Mouse (Mus musculus) T-helper 17 cell (primary cell): ENCODE data around the gene Htr5b.

Source experiments
- in situ Hi-C, 2 experiments: fragments of 300-600 bp; cut with MboI, MseI; formaldehyde crosslinking; loops; 1 replicate in 1 of 2; 2 replicates in 1 of 2; pipeline ENCODE4 v1.15.1; 2025; ENCODE audit warnings: high pct_unique_total_duplicates in 2 of 2

The Htr5b gene

DNA sequence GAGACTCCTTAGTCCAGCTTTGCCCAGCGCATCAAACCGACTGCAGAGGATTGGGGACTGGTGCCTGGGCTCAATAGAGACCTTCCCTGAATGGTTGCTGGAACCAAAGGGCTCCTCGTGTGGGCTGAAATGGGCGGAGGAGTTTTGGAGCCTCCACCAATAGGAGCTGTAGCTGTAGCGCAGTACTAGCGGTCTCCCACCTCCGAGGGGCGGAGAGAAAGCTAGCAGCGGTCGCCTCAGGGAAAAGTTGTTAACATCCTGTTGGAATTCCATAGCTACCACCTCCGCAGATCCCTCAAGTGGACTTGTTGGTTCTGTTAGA lies at the start of gene Htr5b:
Gene Htr5b (minus strand): TSS at position 67 of the 322 bp plus-strand sequence.
- in situ Hi-C loops = no loop called here

DNA sequence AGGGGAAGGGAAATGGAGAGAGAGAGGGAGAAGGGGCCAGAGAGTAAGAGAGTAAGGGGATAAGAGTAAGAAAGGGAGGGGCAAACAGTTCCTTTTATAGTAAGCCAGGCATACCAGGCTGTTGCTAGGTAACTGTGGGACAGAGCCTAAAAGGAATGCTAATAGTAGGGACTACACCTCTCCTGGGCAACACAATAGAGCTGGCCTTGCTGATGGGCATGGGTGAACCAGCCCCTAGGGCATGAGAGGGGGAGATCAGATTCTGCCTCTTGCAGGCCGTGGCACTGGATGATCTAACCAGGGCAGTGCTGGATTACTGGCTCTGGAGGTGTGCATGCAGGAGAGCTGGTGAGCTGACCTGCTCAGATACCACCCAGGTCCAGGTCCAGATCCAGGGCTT lies 49.2 kb upstream of the Htr5b start:
- in situ Hi-C loops = no loop called here

DNA sequence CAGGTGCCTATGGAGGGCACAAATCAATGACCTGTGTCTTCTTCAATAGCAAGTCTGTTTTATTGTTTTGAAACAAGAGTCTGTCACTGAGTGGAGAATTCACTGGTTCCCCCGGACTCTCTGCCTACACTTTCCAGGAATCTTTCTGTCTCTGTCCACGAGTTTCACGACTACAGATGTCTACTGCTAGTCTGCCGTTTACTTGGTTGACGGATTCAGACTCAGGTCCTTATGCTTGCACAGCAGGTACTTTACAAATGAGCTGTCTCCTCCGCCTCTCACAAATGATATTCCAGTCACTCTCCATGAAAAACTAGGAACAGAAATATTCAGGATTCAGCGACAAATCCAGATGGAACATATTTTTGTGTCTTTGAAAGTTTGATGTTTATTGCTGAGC lies 42.3 kb upstream of the Htr5b start:
- in situ Hi-C loops = no loop called here

DNA sequence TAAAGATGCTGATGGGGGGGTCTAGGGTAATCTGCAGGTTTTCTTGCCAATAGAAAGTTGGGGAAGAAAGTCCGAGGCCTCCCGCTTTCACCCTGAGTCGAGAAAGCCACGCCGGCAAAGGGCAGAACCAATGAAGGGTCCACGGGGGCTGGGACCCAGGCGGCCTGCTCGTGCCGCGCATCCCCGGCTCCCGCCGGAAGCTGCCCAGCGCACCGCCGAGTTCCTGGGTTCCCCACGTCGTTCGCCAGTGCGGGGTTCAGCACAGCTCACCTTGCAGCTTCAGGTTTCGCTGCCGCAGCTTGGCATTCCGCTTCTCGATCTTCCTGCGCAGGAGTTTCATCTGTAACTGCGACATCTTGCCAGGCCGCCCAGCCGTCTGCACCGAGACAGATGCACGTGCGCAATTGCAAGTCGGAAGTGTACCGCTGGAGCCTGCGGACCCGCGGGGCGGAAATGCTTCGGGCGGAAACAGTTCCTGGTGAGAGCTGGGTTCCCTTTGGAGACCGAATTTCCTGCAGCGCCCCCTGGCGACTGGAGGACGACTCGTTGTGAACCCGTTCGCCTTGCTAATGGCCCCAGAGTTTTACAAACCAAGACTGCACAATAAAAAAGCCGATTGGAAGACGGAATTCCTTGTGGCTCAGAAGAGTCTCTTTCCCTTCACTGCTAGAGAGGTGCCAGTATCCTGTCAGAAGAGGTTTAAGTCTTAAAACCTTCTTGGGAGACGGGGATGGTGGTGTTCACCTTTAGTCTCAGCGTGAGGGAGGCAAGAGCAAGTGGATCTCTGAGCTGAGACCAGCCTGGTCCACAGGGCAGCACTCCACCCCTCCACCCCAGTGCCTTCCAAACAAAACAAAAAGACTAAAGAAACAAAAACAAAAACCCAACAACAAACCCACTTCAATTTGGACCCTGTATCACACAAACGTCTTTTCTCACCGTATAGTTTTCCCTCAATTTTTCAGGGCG lies 39.5 kb upstream of the Htr5b start, which contains the start of gene Ddx18:
Gene Ddx18 (minus strand): TSS at position 469 of the 969 bp plus-strand sequence.
- in situ Hi-C loops = loop anchor here (5.0 to 10.0 kb wide), 2 partner anchors 233 to 241 kb away; partner anchors contain the start of gene Insig2 (in 1 of the 2)

DNA sequence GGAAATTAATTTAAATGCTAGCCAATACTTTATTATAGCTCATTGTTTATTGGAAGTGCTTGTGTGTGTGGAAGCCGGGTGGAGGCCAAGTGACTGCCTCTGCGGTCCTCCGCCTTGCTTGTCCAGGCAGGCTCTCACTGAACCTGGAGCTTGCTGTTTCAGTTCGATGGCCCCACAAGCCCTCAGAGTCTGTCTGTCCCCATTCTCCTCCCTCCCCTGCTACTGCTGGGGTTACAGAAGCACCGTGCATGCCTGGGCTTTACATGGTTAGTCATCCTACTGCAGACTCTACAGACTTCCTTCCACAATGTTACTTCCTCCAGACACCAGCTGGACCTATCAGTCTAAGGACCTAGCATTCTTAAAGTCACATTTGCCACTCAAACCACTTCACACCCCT lies 29.6 kb upstream of the Htr5b start:
- in situ Hi-C loops = no loop called here

DNA sequence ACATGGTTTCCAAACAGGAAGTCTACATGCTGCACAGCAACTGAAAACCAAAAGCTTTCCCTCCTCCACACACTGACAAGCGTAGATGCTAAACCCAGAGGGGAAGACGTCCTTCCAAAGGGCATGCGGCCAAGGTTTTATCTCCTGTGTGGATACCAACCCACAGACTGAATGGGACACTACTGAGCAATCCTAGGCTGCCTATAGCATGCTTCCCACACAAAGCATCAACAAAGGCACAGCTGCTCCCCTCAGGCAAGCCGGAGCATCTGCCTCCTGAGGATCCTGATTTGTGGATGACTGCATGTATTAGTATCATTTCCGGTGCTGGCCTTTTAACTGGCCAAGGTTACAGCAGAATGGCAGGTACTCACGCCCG lies 23.2 kb upstream of the Htr5b start:
- in situ Hi-C loops = no loop called here

DNA sequence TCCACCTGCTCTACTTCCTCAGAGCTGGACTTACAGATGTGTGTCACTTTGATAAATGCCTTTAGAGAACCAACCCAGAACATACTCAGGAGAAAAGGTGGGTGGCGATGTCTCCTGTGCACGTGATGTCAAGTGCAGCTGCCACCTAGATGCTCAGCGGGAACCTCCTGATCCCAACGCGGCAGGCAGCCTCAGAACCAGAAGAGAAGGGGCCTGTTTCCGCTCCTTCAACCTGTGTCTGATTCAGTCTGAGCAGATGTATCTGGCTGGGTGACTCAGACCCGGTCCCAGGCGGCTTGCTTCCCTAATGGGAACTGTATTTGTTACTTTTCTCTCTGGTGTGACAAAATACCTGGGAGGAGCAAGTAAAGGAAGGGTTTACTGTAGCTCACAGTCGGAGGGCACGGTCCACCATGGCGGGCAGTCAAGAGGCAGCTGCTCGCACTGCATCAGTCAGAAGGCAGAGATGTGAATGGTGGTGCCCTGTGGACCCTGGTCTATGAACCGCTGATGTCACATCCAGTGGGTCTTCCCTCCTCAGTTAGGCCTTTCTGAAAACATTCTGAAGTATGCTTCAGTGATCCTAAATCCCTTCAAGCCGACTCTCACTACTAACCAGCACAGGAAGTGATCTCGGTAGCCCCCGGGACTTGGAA lies 22.7 kb upstream of the Htr5b start:
- in situ Hi-C loops = no loop called here

DNA sequence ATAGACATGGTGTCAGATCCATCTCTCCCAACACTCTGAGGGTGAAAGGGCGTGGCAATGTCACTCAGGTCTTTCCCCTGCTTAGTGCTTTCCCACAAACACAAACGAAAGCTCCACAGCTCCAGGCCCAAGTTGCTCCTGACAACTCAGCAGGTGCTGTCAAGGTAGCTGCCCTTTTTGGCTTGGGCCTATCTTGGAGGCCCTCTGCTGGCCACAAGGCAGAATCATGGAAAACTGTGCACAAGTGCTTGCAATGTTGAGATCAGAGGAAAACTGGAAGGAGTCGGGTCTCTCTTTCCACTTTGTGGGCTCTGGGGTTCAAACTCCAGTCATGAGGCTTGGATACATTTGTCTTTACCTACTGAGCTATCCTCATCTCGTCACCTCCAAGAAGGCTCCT lies 21.2 kb upstream of the Htr5b start:
- in situ Hi-C loops = no loop called here

DNA sequence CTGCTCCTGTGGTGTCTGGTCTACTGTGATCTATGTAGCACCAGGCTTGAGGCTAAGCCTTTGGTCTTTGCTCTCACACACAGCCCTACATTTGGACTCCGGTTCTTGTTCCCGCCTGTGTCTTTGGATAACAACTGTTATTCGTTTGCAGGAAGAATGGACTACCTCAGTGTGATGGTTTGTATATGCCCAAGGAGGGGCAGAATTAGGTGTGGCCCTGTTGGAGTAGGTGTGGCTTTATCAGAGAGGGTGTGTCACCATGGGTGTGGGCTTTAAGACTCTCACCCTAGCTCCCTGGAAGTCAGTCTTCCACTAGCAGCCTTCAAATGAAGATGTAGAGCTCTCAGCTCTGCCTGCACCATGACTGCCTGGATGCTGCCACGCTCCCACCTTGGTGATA lies 20.4 kb upstream of the Htr5b start:
- in situ Hi-C loops = no loop called here

DNA sequence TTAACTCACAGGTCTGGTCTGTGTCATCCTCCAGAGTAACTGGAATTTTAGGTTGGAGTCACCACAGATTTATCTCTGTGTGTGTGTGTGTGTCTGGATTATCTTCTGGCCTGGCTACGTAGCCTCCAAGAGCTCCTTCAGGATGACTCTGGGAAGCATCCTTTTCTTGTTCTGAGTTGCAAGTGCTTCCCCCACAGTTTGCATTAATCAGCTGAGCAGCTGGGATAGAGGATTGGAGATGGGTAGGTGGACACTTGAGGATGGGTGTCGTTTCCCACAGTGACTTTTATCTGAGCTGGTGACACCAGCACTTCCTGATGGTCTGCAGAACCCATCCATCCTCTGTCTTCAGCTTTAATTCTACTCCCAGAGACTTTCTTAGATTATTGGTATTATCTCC lies 18.6 kb upstream of the Htr5b start:
- in situ Hi-C loops = no loop called here

DNA sequence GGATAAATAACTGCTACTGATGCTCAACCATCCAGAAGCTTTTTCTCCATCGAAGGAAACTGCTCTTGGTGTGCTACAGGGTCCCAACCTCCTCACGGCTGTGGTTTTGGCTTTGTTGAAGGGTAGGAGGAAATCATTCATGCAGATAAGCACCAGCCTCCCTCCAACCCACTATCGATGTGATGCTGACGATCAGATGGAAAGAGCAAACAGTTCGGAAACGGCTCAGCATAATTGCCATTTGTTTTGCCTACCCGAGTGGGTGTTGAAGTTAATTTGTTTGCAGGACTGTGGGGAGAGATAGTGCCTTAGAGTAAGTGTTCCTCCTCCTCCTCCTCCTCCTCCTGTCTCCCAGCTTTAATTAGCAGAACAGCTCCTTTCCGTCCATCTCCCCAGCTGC lies 12.1 kb upstream of the Htr5b start:
- in situ Hi-C loops = no loop called here

DNA sequence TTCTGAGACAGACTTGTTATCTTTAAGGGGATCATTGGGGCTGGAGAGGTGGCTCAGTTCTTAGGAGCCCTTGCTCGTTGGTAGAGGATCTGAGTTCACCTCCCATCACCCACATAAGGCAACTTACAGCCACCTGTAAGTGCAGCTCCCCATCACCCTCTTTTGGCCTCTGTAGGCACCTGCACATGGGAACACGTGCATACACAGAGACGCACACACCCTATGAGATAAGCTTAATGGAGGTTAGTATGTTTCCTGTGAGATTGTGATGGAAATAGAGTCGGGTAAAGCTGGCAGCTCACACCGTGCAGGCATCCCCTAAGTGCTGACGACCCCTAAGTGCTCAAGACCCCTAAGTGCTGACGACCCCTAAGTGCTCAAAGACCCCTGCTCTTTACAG lies 3.2 kb upstream of the Htr5b start:
- in situ Hi-C loops = no loop called here

DNA sequence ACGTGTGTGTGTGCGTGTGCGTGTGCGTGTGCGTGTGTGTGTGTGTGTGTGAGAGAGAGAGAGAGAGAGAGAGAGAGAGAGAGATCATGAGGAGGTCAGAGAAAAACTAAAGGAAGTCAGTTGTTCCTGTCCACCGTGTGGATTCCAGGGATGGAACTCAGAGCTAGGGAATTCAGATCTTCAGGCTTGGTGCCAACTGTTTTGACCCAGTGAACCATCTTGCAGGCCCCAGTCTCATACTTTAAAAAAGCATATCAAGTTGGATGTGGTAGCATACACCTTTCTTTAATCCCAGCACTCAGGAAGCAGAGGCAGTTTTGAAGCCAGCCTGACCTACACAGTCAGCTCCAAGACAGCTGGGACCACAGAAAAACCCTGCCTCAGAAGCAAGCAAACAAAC lies 1.0 kb upstream of the Htr5b start:
- in situ Hi-C loops = no loop called here

DNA sequence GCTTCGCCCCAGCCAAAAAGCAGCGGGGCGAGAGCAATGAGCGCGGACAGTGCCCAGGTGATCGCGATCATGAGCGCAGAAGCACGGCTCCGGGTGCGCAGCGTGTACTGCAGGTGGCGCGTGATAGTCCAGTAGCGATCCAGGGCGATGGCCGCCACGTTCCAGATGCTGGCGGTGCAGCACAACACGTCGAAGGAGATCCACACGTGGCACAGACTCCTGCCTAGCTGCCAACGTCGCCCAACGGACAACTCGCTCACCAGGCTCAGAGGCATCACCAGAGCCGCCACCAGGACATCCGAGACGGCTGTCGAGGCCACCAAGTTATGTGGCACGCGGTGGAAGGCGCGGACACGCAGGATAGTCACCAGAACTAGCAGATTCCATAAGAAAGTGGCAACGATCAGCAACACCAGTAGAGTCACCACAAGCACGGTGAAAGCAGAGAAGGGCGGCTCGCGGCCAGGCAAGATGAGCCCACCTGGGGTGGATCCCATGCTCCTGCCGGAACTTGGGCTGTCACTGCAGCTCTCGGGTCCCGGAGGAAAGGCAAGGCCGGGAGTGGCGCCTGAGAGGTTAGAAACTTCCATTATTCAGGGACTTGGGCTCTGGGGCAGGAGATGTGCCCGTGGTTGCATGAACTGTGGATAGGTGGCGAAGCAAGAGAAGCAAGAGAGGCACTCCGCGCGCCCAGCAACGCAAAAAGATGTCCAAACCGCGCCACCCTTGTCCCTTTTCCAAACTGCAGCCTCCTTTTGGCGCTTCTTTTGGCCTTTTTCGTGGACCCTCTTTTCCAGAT lies 466 bp downstream of the Htr5b start:
- in situ Hi-C loops = no loop called here

DNA sequence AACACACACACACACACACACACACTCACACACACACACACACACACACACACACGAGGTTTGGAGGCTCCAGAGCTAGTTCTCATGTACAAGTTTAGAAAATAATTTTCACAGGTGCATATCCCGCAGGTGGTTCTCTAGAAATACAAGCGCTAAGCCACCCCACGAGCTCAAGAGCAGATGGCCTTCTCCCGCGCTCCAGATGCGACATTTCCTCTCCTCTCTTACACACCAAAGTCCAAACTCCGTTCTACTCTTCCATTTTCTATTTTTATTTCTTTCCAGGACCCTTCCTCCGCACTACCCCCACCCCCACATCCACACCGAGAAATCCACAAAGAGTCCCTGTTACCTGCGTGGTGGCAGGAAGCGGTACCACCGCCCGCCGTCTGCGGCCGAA lies 1.2 kb downstream of the Htr5b start:
- in situ Hi-C loops = no loop called here

DNA sequence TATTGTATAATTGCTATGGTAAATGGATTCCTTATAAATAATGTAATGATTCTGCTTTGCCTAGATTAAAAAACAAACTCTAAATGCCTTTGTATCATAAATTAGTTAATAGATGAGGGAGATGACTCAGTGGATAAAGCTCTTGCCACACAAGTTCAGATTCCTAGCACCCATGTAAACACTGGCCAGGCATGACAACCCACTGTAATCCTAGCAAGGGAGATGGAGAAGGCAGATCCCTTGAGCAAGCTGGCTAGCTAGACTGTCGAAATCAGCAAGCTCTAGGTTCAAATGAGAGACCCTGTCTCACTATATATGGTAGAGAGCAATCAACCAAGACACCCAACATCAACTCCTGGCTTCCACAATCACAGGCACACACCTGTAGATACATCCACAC lies 9.7 kb downstream of the Htr5b start:
- in situ Hi-C loops = no loop called here

DNA sequence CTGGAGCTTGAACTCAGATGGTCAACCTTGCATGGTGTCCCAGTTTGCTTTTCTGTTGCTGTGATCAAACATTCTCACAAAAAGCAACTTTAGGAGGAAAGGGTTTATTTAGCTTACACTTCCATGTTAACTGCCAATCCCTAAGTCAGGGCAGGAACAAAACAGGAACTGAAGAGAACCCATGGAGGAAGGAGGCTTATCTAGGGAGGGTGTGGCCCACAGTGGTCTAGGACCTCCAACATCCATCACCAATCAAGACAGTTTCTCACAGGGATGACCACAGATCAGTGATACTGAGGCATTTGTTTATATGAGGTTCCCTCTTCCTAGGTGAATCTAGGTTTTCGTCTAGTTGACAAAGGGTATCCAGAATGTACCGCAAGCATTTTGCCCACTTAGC lies 16.3 kb downstream of the Htr5b start:
- in situ Hi-C loops = no loop called here

DNA sequence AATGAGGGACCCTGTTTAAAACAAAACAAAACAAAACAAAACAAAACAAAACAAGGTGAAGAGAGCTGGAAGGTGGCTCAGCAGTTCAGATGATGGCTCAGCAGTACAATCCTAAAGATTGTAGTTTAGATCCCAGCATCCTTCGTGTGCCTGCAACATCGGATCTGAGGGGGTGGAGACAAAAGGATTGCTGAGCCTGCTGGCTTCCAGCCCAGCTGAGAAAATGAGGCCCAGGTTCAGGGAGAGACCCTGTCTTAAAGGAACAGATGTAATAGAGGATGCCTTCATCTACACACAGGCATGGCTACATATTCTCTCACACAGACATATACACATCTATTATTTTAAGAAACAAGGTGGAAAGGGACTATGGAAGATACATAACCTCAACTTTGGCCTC lies 17.1 kb downstream of the Htr5b start:
- in situ Hi-C loops = no loop called here

DNA sequence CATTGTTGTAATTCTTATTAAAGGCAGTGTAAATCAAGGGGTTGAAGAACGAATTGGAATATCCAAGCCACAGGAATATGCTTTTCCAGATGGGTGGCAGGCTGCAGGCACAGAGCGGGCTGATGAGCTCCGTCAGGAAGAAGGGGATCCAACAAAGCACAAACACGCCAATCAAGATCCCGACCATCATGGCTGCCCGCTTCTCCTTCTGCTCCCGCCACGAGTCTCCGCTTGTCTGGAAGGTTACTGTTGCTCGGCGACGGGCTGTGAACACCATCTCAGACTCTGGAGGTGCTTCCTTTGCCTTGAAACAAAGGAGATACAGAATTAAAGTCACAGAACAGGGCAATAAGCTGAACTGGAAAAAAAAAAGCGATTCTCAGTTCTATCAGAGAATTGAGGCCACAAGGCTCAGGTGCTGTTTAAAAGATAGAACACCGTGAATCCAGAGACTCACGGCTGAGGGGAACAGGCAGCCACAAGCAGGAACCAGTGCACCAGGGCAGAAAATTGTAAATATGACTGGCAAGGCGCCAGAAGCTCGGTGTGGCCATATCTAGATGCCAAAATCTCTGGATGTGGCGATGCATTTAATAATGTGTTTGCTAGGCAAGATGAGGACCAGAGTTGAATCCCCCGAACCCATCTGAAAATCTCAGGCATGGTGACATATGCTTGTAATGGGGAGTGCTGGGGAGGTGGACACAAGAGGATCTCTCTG lies 17.7 kb downstream of the Htr5b start:
- in situ Hi-C loops = no loop called here

DNA sequence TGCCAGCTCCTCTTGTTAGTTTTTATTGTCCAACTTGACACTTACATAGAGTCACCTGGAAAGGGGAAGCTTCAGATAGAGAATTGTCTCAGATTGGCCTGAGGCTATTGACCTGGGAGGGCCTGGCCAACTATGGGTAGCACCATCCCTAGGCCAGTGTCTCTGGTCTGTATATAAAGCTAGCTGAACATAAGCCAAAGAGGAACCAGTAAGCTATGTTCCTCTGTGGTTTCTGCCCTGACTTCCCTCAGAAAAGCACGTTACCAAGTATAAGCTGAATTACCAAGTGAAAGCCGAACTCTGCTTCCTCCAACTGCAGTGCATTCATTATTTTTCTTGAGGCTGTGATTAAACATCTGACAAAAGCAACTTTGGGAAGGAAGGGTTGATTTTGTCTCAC lies 19.5 kb downstream of the Htr5b start:
- in situ Hi-C loops = no loop called here

DNA sequence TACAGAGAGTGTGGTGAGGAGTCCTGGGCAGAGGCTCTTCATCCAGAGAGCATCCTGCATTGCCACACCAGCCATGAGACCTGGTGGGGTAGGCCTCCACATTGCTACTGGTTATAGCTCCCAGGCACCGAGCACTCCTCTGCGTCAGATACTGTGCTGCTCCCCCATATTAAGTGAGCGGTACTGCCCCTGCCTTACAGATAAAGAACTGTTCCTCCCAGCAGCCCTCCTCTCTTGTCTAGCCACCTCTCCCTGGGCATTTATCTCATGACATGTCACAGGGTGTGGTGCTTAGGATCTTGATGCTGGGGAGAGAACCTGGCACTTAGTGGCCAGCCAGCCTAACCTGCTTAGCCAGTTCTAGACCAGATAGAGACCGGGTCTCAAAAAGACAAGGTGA lies 31.2 kb downstream of the Htr5b start:
- in situ Hi-C loops = no loop called here

DNA sequence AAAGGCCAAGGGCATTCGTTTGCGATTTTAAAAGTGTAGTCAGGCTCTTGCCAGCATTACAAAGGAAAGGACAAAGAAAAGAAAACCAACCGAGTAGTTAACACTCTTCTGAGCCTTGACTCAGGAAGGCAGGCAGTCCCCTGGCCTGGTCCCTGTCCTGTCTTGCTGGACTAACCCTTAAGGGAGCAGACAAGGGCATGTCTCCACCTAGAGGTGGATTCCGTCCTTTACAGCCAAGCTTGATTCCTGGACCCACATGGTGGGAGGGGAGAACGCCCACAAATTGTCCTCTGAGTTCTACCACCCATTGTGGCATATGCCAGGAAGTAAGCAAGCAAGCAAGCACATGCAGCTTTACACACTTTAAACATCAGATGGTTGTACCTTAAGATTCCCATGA lies 38.0 kb downstream of the Htr5b start:
- in situ Hi-C loops = no loop called here
